Mouse (Mus musculus): ENCODE measurements around the gene Prdm11. TPM values are rescaled to one million over a fixed set of nuclear protein-coding genes. Genes with fewer than 3 reads are reported as not detected.

The Prdm11 gene
- total and polyA plus RNA-seq, 3 experiments = 0.05 to 1.8 (median 0.06) TPM

- H3K36me3 ChIP-seq (replicated peaks in 1 of 2; ENCODE audit: control insufficient read depth in 1 of 2, insufficient read depth in 1 of 2, low read length in 1 of 2) = no peaks in the 10 kb centered on the region
These were observed 101.6 kb downstream of the Prdm11 start for GRCm38 (mm10) chr2:92944356-92944755.

GRCm38 (mm10) chr2:92943406-92943805, 102.6 kb downstream of the Prdm11 start:
- no peak overlapping the region for H3K9ac ChIP-seq (ENCODE audit: insufficient read depth, low read depth)
- H3K9me3 ChIP-seq (replicated peaks; ENCODE audit: low read length) = no peaks in the 10 kb centered on the region
- no peaks in the 10 kb centered on the region for H3K79me2 ChIP-seq (replicated peaks; ENCODE audit: control insufficient read depth, extremely low read depth, insufficient read depth, poor library complexity, severe bottlenecking)
- TF ChIP-seq RCOR1 (conservative IDR thresholded peaks at IDR 0.05; ENCODE audit: low read depth, low read length) (no peak), USF2 (conservative IDR thresholded peaks at IDR 0.05; ENCODE audit: low read depth, low read length) (no peak), ZC3H11A (IDR thresholded peaks at IDR 0.05; ENCODE audit: low read depth, low read length) (no peak), CTCF (conservative IDR thresholded peaks at IDR 0.05 in 1 of 2, IDR thresholded peaks at IDR 0.05 in 1 of 2; ENCODE audit: low read depth in 2 of 2, low read length in 2 of 2) (no peak)
- DNase-seq (ENCODE audit: extremely low read depth) = no peak
- H3K4me2 ChIP-seq (ENCODE audit: insufficient read depth, low read depth, poor library complexity, severe bottlenecking) = no peak overlapping the region
- peaks cover 88% of the 10 kb centered on the region for H3K27me3 ChIP-seq (replicated peaks)
- no peak overlapping the region for H3K27ac ChIP-seq (ENCODE audit: insufficient read depth, low read depth)
- no peaks in the 10 kb centered on the region for H3K36me3 ChIP-seq (replicated peaks in 1 of 2; ENCODE audit: control insufficient read depth in 1 of 2, insufficient read depth in 1 of 2, low read length in 1 of 2)
- no peak overlapping the region for H3K4me3 ChIP-seq (replicated peaks in 1 of 3; ENCODE audit: low read depth in 2 of 3, low read length in 2 of 3, poor library complexity in 1 of 3)
- in situ Hi-C loops (cut with MboI; ENCODE audit: low pct_ligation_motif_present, low pct_unique_long_range_greater_than_20kb, low sequenced_read_pairs) = no loop called here
- peaks cover 5 to 17% of the 10 kb centered on the region in 2 experiments; a peak in 3 of 4 replicates for H3K4me1 ChIP-seq (ENCODE audit: control insufficient read depth in 1 of 2, insufficient read depth in 2 of 2)
- dilution Hi-C loops (cut with MboI; ENCODE audit: extremely low pct_ligation_motif_present, extremely low pct_unique_long_range_greater_than_20kb, low sequenced_read_pairs) = no loop called here

More at GRCm38 (mm10) chr2:92944356-92944755, 101.6 kb downstream of the Prdm11 start:
- no peak overlapping the region for H3K4me2 ChIP-seq (ENCODE audit: insufficient read depth, low read depth, poor library complexity, severe bottlenecking)
- no peak overlapping the region for H3K4me3 ChIP-seq (replicated peaks in 1 of 3; ENCODE audit: low read depth in 2 of 3, low read length in 2 of 3, poor library complexity in 1 of 3)
- no peaks in the 10 kb centered on the region for H3K79me2 ChIP-seq (replicated peaks; ENCODE audit: control insufficient read depth, extremely low read depth, insufficient read depth, poor library complexity, severe bottlenecking)
- peaks cover 86% of the 10 kb centered on the region for H3K27me3 ChIP-seq (replicated peaks)
- no peak overlapping the region for H3K9ac ChIP-seq (ENCODE audit: insufficient read depth, low read depth)
- dilution Hi-C loops (cut with MboI; ENCODE audit: extremely low pct_ligation_motif_present, extremely low pct_unique_long_range_greater_than_20kb, low sequenced_read_pairs) = no loop called here
- TF ChIP-seq E2F4 (IDR thresholded peaks at IDR 0.05; ENCODE audit: insufficient replicate concordance, low read depth, low read length) = no peak
- TF ChIP-seq ZC3H11A (IDR thresholded peaks at IDR 0.05; ENCODE audit: low read depth, low read length) = no peak
- TF ChIP-seq GABPA (IDR thresholded peaks at IDR 0.05; ENCODE audit: insufficient replicate concordance, low read depth, low read length) = no peak
- no peak for TF ChIP-seq CHD2 (IDR thresholded peaks at IDR 0.05; ENCODE audit: low read length)
- no peak for TF ChIP-seq TBP (conservative IDR thresholded peaks at IDR 0.05; ENCODE audit: low read depth, low read length)
- TF ChIP-seq ZMIZ1 (IDR thresholded peaks at IDR 0.05; ENCODE audit: low read depth, low read length) = no peak
- TF ChIP-seq CHD1 (IDR thresholded peaks at IDR 0.05; ENCODE audit: low read depth, low read length) = no peak
- no peak for TF ChIP-seq MYC (IDR thresholded peaks at IDR 0.05; ENCODE audit: low read depth, low read length)
- TF ChIP-seq MAX (IDR thresholded peaks at IDR 0.05; ENCODE audit: low read length) = no peak
- no peak for TF ChIP-seq MAZ (IDR thresholded peaks at IDR 0.05; ENCODE audit: low read depth, low read length)
- no peak for TF ChIP-seq IRF4 (IDR thresholded peaks at IDR 0.05; ENCODE audit: low read depth, low read length)
- no peak for TF ChIP-seq UBTF (IDR thresholded peaks at IDR 0.05; ENCODE audit: low read depth, low read length)
- no peak for TF ChIP-seq USF1 (IDR thresholded peaks at IDR 0.05; ENCODE audit: low read depth, low read length)
- TF ChIP-seq RCOR1 (conservative IDR thresholded peaks at IDR 0.05; ENCODE audit: low read depth, low read length) = no peak
- no peak for TF ChIP-seq PAX5 (IDR thresholded peaks at IDR 0.05; ENCODE audit: low read length)
- no peak for TF ChIP-seq ZKSCAN1 (IDR thresholded peaks at IDR 0.05; ENCODE audit: borderline replicate concordance, low read depth, low read length)
- no peak for TF ChIP-seq JUND (conservative IDR thresholded peaks at IDR 0.05; ENCODE audit: low read depth, low read length)
- H3K9me3 ChIP-seq (replicated peaks; ENCODE audit: low read length) = no peaks in the 10 kb centered on the region
- peaks cover 5 to 20% of the 10 kb centered on the region in 2 experiments; a peak in 3 of 4 replicates for H3K4me1 ChIP-seq (ENCODE audit: control insufficient read depth in 1 of 2, insufficient read depth in 2 of 2)
- no peak overlapping the region for H3K27ac ChIP-seq (ENCODE audit: insufficient read depth, low read depth)
- DNase-seq (ENCODE audit: extremely low read depth) = no peak
- in situ Hi-C loops (cut with MboI; ENCODE audit: low pct_ligation_motif_present, low pct_unique_long_range_greater_than_20kb, low sequenced_read_pairs) = no loop called here

All from CH12.LX (cell line).